Mouse (Mus musculus) ES-E14 (cell line): Measurements from ENCODE around the gene Lmo1.

ENCODE experiments used
- CHD2 ChIP-seq: IDR thresholded peaks from 2 replicates; pipeline ENCODE4 v1.6.1; 2014; ENCODE audit warnings: mild to moderate bottlenecking, low read depth, low read length, inconsistent platforms
- HCFC1 ChIP-seq: IDR thresholded peaks from 2 replicates; pipeline ENCODE4 v1.6.1; 2012; ENCODE audit warnings: low read length, inconsistent platforms, borderline replicate concordance; ENCODE audit not compliant: insufficient read depth
- MAFK ChIP-seq: IDR thresholded peaks from 2 replicates; pipeline ENCODE4 v1.6.1; 2014; ENCODE audit warnings: mild to moderate bottlenecking, low read depth, low read length, inconsistent platforms; ENCODE audit not compliant: insufficient read depth
- ZC3H11A ChIP-seq: IDR thresholded peaks from 2 replicates; pipeline ENCODE4 v1.6.1; 2012; ENCODE audit warnings: low read depth, mild to moderate bottlenecking, inconsistent platforms, low read length, borderline replicate concordance
- ZNF384 ChIP-seq: IDR thresholded peaks from 2 replicates; pipeline ENCODE4 v1.6.1; 2012; ENCODE audit warnings: low read depth, low read length, inconsistent platforms

DNA sequence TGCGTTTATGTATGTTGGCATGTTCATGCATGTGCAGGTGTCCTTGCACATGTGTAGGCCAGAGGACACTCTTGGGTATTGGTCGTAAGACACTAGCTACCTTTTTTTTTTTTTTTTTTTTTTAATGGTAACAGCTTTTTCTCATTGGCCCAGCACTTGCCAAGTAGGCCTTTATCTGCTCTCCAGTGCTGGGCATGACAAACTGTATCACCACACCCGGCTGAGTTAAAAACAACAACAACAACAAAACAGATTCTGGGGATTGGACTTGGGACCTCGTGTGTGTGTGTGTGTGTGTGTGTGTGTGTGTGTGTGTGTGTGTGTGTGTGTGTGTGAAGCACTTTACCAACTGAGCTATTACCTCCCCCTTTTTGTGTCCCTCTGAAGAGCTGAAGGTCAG lies 78.4 kb downstream of the Lmo1 start:
- TF ChIP-seq MAFK (no peak), ZC3H11A (no peak), CHD2 (no peak), ZNF384 (no peak), HCFC1 (no peak)
